Mouse (Mus musculus): ENCODE measurements around the gene Pam.
"Not testable (repeated sequence)": the region's sequence is repeated elsewhere in the genome, so short reads cannot be mapped to it uniquely, and the experiment has no call there.

The Pam gene

DNA sequence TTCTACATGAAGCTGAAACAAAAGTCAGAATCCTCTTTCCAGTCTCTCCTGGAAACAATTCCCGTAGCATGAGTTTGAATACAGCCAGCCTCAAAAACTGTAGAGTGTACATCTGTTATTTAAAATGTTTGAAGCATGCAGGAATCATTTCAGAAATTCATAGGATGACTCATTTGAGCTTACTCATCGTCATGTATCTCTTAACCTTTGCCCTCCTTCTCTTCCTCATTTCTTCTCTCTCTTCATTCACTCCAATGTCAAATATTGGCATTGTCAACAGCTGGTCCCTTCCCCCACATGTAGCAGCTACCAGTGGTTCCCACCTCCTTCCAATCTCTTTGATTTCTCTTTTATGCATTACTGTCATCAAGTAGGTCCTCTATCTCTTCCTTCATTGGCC is 59.7 kb downstream of the Pam start:
- no peak for DNase-seq (ENCODE audit: low spot score)

DNA sequence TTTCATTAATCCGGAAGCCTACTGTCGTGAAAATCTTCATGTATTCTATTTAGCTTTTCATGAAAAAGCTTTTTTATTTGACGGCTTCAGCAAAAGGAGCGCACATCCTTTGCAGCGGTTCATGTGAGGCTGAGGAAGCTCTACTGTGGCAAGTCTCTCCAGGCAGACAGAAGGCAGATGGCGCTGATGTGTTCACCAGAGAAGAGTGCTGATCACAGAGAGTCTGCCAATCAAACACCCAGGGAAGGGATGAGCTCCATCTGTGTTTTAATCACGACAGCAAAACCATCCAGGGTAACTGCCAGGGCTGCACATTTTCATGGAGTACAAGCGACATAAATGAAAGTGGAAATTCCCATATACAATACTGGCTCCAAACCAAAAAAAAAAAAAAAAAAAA is 63.6 kb downstream of the Pam start:
- DNase-seq (ENCODE audit: low spot score): no peak

DNA sequence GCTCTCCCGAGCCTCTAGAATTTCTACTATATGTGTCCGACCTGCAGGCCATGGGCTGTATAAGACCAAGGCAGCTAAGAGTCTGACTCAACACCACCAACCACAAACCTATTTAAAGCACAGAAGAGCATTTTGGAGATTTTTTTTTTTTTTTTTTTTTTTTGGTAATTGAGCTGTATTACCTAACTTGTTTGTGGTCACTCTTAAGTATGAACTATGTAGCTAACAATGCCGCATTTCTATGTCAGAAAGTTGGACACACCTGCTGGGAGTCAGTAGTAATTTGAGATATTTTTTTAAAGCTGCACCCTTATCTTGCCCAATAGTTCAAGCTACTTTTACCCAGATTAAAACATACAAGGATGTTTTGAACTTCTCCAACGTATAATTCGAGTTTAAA is 66.4 kb downstream of the Pam start:
- DNase-seq (ENCODE audit: low spot score): no peak

DNA sequence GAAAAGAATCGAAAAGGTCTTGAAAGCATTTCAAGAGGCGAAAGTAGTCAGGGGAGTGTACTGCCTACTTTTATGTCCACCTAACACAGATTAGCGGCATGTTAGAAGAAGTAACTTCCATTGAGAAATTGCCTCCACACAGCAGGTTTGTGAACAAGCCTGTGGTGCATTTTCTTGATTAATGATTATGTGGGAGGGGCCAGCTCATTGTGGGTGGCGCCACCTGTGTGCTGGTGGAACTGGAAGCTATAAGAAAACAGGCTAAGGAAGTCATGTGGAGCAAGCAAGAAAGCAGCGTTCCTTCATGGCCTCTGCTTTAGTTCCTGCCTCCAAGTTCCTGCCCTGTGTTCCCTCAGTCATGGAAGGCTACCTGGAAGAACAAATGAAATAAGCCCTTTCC is 67.0 kb downstream of the Pam start:
- no peak for DNase-seq (ENCODE audit: low spot score)

DNA sequence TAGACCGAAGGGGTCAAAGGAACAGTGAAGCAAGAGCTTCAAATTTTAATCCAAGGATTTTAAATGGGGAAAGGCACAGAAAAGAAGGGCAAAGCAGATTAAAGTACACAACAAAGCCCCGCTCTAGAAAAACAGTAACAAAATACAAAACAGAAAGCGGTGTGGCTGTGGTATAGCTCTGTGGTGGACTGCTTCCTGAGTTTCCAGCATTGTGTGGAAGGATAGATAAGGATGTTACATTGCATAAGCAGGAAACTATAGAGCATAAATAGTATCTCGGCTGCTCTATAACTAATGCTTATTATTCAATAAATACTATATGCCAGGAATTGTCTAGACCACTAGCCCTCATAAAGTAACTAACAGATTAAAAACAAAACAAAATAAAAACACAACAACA is 67.5 kb downstream of the Pam start:
- no peak for DNase-seq (ENCODE audit: low spot score)

DNA sequence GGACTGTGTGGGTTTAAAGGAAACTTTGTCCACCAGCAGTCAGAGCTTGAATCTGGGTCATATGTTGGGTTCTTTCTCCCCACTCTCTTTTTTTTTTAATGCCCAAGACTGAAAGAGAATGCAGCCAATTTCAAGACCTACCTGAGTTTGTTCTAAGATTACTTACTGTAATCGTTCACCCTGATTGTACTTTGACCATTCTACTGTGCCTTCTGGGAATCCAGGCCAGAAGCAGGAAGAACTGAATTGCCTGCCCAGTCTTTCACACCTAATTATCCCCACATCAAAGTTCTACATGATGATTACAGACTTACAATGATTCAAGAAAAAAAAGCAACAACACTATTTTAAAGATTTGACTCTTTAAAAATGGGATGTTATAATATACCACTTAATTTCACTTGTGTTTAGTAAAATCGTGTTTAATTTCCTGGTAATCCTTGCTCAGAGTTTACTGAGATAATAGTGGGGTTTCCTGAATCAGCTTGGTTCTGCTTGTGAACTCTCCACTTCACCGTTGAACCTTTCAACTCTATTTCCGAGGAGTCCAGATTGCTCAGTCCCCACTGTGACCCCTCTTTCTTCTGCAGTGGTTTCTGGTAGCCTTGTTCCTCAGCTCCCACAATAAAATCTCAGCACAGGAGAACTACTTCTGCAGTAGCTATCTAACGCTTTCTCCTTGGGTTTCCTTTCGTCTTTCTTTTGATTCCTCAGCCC is 69.4 kb downstream of the Pam start:
- DNase-seq (ENCODE audit: low spot score): no peak

DNA sequence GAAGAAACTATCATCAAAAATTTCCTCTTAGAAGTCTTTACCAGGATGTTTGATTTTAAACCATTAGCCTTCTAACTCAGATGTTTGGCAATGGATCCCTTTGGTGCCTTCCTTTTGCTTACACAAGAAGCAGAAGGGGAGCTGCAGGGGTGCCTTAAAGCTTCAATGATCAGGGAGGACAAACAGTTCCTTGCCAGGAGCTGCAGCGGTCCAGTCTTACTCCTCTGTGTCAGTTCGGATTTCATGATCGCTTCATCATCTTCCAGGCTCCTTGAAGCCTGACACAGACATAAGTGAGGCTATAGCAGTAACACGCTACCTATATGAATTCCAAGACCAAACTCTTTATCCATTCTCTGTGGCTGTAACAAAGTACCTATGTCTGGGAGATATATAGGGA is 71.6 kb downstream of the Pam start:
- no peak for DNase-seq (ENCODE audit: low spot score)

DNA sequence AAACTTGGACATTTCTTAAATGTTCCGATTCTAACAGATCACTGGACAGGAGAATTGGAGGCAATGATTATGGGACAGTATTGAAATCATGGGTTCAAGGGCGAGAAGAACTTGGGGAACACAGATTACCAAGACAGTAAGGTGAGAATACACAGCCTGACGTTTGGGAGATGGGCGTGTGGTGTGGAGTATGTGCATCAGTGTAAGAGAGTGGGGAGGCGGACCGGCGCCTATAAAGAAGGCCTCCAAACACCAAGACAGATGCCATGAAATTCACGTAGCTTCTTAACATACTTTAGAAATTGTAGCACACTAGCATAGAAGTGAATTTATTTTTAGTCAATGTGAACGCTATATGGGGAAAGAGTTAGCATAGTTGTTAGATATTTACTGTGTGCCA is 76.5 kb downstream of the Pam start:
- no peak for DNase-seq (ENCODE audit: low spot score)

DNA sequence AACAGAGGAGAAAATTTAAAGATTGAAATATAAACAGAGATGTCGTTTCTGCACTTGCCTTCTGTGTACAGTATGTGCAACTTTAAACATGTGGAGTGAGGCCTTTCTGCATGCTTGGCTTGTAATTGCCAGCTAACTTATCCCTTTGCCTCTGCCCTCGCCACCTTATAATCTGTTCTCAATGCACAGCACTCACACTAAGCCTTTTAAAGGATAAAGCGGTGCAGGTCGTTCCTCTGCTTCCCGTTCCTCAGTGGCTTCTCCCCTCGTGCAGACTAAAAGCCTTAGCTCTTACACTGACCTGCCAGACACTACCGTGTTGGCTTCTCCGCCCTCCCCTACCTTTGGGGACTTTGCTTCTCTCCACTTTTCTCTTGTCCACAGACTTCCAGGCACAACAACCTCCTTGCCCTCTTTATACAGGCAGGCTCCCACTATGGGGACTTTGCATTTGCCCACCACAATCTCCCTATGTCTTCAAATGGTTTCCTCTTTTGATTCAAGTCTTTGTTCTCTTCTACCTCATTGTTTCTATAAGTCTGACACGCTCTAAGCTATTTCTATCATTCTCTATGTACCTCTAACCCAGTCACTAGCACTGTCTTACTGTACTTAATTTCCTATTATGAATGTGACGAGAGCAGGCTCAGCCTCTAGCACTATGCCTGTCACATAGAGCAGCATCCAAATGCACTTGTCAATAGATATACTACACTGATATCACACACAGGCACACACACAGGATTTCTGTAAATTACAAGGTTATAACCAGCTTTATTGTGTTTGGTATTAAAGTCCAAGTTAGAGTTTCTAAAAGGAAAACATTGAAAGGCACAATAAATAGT is 79.2 kb downstream of the Pam start:
- no peak for DNase-seq (ENCODE audit: low spot score)

DNA sequence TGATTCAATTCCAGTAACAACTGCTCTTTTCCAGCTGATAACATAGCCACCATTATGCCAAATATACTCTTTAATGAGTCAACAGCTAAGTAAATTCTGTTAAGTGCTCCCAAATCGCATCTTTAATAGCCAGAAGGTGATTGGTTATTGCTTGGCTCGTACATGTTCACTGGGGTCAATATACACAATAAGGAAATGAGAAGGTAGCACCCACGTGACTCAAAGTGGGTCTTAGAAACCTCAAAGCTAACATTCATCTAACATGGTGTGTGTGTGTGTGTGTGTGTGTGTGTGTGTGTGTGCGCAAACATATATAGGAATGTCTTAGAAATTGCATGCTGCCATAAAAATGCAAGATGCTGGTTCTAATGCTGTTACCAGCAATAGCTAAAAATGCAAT is 79.9 kb downstream of the Pam start:
- no peak for DNase-seq (ENCODE audit: low spot score)

DNA sequence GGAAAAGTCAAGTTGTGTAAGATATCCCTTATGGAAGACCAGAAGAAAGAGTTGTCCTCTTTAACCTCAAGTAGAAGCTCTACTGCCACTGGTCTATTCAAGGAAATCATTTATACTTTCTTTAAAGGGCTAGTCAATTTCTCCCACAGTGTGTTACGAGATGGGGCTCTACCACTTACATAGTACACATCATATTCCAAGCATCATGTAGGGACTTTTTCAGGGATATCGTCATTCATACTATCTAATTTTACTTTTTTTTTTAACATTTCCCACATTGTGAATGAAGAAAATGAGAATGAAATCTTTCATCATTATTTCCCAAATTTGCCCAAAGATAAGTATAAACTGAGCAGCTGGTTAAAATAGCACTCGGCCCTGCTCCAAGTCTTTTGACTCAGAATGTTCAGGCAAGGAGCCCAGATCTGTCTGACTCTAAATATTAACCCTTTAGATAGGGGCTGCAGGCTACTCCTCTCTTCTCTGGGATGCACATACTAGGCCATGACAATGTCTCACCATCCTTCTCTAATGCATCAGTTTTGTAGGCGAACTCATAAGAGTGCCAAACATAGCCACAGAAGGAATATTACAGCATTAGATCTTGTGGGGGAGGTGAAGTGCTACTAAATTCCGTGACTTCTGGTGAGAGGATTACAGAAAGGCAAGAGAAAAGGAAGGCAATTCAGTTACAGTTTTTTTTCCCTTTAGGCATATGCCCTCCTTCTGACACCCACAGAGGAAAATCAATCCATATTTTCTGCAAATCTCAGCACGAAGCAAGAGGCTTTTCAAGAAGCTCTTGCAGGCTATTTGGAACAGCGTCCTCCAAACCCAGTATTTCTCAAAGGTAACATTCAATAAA is 92.7 kb downstream of the Pam start:
- DNase-seq (ENCODE audit: low spot score): peak; percentile 20

DNA sequence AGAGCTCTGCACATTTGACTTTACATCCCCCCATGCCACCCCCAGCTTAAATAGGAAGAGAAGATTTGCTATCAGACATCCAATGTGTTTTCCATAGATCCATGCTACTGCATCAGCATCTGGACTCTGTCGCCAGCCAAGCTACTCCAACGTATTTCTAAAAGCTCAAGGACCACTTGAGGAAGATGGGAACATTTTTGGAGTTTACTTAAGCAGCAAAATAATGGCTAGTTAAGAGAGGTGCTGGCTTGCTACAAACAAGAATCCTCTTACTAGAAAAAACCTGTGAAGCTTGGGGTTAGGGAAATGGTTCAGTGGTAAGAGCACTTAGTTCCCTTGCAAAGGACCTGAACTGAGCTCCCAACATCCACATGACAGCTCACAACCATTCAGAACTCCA is 96.0 kb downstream of the Pam start:
- no peak for DNase-seq (ENCODE audit: low spot score)

DNA sequence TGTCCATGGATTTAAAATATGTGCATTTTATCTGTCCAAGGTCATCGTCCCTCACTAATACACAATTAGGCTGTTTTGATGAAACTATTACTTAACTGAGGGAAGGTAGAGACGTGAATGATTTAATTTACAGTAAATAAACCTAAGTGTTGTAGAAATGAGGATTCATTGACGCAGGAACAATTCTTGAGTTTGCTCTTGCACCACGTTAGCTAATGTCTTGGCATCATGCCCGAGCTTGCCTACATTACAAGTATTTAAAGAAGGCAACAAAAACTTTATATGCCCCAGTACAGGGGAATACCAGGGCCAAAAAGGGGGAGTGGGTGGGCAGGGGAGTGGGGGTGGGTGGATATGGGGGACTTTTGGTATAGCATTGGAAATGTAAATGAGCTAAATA is 96.5 kb downstream of the Pam start:
- DNase-seq (ENCODE audit: low spot score): not testable (repeated sequence)

DNA sequence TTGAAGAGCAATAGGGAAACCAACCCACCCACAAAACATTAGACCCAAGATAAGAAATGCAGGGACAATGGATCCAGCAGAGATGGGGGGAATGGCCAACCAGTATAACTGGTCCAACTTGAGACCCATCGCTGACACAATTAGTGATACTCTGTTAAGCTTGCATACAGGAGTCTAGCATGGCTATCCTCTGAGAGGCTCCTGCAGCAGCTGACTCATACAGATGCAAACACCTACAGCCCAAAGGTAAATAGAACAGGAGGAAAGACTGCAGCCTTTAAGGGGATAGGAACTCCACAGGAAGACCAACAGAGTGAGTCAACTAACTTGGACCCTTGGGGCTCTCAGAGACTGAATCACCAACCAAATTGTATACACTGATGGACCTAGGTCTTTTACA is 98.4 kb downstream of the Pam start:
- no peak for DNase-seq (ENCODE audit: low spot score)

DNA sequence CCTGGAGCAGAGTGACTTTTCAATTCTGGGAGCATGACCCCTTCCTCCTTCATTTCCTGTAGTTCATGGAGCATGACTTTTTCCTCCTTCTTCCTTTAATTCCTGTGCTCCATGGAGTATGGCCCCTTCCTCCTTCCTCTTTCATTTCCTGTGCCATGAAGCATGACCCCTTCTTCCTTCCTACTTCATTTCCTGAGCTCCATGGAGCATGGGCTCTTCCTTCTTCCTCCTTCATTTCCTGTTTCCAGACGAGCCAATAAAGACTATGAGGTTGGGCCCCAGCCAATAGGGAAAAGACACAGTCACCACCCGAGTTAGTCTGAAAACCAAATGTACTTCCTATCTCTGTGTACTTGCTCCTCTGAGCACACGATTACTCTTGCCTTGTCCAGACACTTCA is 103.5 kb downstream of the Pam start:
- DNase-seq (ENCODE audit: low spot score): no peak

DNA sequence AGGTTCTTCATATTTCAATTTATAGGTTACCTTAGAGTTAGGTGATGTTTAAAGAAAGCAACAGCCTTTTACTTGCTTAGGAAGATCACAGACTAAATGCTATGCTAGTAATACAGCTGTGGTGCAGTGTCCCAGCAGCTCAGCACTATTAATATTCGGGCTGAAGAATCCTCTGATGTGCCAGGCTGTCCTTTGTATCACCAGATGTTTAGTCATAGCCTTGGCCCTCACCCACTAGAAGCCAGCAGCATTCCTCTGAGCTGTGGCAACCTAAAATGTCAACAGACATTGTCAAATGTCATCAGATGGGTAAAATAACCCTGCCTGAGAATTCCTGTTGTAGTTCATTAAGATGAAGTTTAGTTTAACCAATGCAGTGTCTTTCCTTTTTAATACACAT is 112.3 kb downstream of the Pam start:
- DNase-seq (ENCODE audit: low spot score): no peak

DNA sequence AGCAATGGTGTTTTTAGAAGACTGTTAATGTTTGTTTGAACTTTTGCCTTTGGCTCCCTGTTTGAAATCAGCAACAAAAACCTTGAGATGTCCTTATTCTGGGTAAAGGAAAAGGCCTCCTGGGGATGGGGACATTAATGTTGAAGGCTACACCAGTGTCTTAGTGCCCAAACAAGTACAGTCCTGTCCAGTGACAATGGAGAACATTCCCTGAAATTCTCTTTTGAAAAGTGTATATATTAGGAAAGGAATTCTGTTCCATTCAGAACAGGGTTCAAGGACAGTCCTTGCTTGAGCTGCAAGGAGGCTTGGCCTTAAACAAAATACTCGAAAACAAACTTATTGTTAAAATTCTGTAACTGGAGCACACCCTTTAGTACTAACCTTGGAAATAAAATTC is 116.0 kb downstream of the Pam start:
- no peak for DNase-seq (ENCODE audit: low spot score)

DNA sequence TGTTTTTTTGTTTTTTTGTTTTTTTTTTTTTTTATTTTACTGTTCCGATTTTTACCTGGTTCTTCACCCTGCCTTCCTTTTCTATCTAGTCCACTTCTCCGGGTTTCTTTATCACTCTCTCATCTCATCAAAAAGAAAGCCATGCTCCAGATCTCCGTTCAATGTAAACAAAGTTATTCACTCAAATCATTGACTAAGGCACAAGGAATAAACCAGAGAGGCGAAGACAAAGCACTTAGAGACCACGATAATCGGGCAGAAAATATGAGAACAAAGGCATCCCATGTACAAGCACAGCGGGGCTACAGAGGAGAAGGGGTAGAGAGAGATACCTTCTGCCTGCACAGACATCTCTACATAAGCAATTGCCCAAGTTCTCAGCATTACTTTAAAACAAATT is 117.9 kb downstream of the Pam start:
- no peak for DNase-seq (ENCODE audit: low spot score)

DNA sequence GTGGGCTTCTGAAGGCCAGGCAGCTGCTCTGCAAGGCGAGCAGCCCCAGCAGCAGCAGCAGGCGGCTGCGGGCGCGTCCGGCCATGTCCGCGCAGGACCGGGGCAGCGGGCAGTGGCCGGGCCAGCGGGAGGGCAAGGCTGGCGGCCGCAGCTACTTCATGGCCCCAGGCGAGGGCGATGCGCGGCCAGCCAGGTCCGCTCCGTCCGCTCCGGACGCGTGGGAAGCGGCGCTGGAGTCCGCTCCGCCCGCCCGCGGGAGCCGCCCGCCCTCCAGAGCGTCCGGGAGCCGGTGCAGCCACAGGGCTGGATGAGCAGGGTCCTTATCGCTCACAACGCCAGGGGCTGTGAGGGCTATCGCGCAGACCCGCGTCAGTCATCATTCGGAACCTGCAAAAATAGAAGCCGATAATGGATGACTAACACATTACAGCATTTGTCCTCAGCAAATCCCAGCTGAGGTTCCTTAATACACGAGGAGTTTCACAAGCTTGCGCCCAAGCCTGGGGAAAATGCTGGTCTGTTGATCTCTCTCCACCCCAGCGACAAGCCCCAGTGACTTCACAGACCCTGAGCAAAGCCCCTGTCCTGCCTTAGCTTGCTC is 118.5 kb downstream of the Pam start:
- peak; percentile 67 for DNase-seq (ENCODE audit: low spot score)

DNA sequence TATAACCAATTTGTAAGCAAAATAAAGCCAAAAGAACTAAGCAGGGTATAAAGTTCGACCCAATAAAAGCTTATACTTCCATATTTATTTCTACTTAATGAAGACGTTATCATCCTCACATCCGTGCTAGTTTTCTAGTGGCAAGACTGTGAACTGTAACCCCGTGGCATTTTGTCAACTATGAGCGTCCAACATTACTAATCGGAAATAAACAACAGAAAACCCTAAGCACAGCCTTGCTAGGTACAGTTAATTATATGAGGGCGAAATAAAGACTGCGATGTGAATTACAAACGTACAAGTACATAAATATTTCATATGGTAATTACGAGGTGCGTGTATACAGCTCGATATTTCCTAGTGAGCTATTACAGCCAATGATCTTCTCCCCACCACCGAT is 119.4 kb downstream of the Pam start:
- DNase-seq (ENCODE audit: low spot score): no peak

DNA sequence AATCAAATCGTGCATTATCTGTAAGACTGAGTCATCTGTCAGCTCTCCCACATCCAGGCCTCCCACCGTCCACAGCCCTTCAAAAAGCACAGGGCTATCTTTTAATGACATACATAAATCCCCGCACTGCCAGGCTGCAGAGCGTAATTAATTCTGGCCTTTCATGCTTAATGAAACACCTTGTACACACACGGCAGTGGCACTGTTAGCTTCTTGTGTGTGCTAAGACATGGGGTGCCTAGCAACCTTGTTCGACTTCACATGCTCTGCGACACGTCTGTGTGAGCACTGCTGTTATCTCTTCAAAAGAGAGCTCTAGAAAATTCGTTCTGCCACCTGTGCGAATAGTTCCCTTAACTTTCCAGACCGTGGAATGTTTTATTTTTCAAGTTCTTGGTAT is 120.5 kb downstream of the Pam start:
- no peak for DNase-seq (ENCODE audit: low spot score)

DNA sequence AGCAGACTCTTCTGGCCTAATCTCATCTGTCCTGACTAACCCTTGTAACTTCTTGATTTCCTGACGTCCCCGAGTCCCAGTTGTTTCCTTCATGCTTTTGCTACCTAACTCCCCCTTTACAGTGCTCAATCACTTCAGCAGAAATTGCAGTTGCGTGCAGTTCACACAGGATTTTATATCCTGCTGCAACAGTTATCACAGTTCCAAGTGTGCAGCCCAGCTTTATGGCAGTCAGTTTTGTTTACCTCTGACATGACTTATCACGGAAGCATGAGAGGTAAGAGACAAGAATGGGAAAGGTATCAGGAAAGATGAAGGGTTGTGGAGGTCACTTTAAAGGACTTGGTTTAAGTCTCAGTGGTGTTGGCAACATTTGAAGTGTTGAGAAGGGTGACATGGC is 125.7 kb downstream of the Pam start:
- DNase-seq (ENCODE audit: low spot score): no peak
